Mouse (Mus musculus) ES-E14 (cell line): ENCODE results near the gene Atpaf1.

Experiments
- CHD2 ChIP-seq: IDR thresholded peaks from 2 replicates; pipeline ENCODE4 v1.6.1; 2014; ENCODE audit warnings: mild to moderate bottlenecking, low read depth, low read length, inconsistent platforms
- HCFC1 ChIP-seq: IDR thresholded peaks from 2 replicates; pipeline ENCODE4 v1.6.1; 2012; ENCODE audit warnings: low read length, inconsistent platforms, borderline replicate concordance; ENCODE audit not compliant: insufficient read depth
- ZNF384 ChIP-seq: IDR thresholded peaks from 2 replicates; pipeline ENCODE4 v1.6.1; 2012; ENCODE audit warnings: low read depth, low read length, inconsistent platforms

- no peak for TF ChIP-seq ZNF384
- no peak for TF ChIP-seq CHD2
- TF ChIP-seq HCFC1 = no peak
These were observed 9.6 kb upstream of the Atpaf1 start for GRCm38 (mm10) chr4:115775056-115775455.
